Comparison of ENCODE assay signal across 8 mouse cellular contexts in genomic region chr6:120197964-120198363, GRCm38 (mm10).
DNase-seq lines count a peak whose midpoint lies in the region; ATAC-seq lines count a peak whose summit lies in the region.

No protein-coding gene starts in this region.

- peak; percentile 87 for DNase-seq in hindbrain, embryonic 11.5 days (ENCODE audit: low spot score)
- peak; percentile 67 for DNase-seq in c-Kit-negative CD71-positive TER-119-positive erythroid progenitor cells, embryonic 14.5 days (ENCODE audit: low read depth, low spot score)
- peak; percentile 85 for DNase-seq in forebrain, embryonic 11.5 days (ENCODE audit: low spot score)
- peak; percentile 42 for DNase-seq in heart, postnatal 25 days (ENCODE audit: low spot score)
- peak; percentile 46 to 76 for DNase-seq in left cerebral cortex, postnatal 14 days (ENCODE audit: low spot score in 2 of 2)
- peak; percentile 62 to 76 for DNase-seq in spleen, postnatal 36 days (ENCODE audit: low spot score in 2 of 2)

- H3K27me3 ChIP-seq in hindbrain, embryonic 11.5 days (ENCODE audit: control insufficient read depth, insufficient read depth, low read length), result no peaks in the 10 kb centered on the region
- peaks cover 9% of the 10 kb centered on the region; the same call in 1 of the 2 replicates for H3K27me3 ChIP-seq in hindbrain, embryonic 12.5 days
- H3K27me3 ChIP-seq in forebrain, embryonic 11.5 days (ENCODE audit: control insufficient read depth, insufficient read depth, low read length), result no peaks in the 10 kb centered on the region
- H3K27me3 ChIP-seq in midbrain, embryonic 12.5 days, result peaks cover 28% of the 10 kb centered on the region

- no peak overlapping the region for H3K9ac ChIP-seq in hindbrain, embryonic 11.5 days (ENCODE audit: low read depth, low read length)
- H3K9ac ChIP-seq in hindbrain, embryonic 12.5 days, result no peak overlapping the region
- no peak overlapping the region for H3K9ac ChIP-seq in forebrain, embryonic 11.5 days (ENCODE audit: low read length)
- no peak overlapping the region for H3K9ac ChIP-seq in midbrain, embryonic 12.5 days (replicated peaks)

- H3K9me3 ChIP-seq in hindbrain, embryonic 11.5 days (ENCODE audit: control insufficient read depth, low read length), result no peaks in the 10 kb centered on the region
- no peaks in the 10 kb centered on the region for H3K9me3 ChIP-seq in hindbrain, embryonic 12.5 days (replicated peaks)
- no peaks in the 10 kb centered on the region for H3K9me3 ChIP-seq in forebrain, embryonic 11.5 days (ENCODE audit: control insufficient read depth, low read length)
- H3K9me3 ChIP-seq in midbrain, embryonic 12.5 days, result no peaks in the 10 kb centered on the region

- ATAC-seq in hindbrain, embryonic 11.5 days (ENCODE audit: low FRiP score), result no peak; the same call in 1 of the 2 replicates
- no peak for ATAC-seq in hindbrain, embryonic 12.5 days (ENCODE audit: low FRiP score)
- ATAC-seq in forebrain, embryonic 11.5 days (replicated peaks; ENCODE audit: low FRiP score), result peak; percentile 19; the same call in 1 of the 2 replicates
- 0 out of 2 replicates have a peak, but pooled peaks have one; percentile 24 for ATAC-seq in midbrain, embryonic 12.5 days (ENCODE audit: low FRiP score, low read depth)

- peaks cover 2% of the 10 kb centered on the region; the same call in 1 of the 2 replicates for H3K4me1 ChIP-seq in hindbrain, embryonic 11.5 days (replicated peaks; ENCODE audit: control insufficient read depth, insufficient read depth, low read length)
- peaks cover 21% of the 10 kb centered on the region for H3K4me1 ChIP-seq in hindbrain, embryonic 12.5 days
- peaks cover 7% of the 10 kb centered on the region; the same call in 1 of the 2 replicates for H3K4me1 ChIP-seq in forebrain, embryonic 11.5 days (replicated peaks; ENCODE audit: control insufficient read depth, insufficient read depth, low read length)
- peaks cover 27% of the 10 kb centered on the region for H3K4me1 ChIP-seq in midbrain, embryonic 12.5 days

- intact Hi-C loops in heart, postnatal 25 days (cut with DNase I), result loop anchor here (5.0 kb wide), 2 partner anchors 406 to 706 kb away; no protein-coding TSS in a partner anchor
- intact Hi-C loops in left cerebral cortex, postnatal 14 days (cut with DNase I), result loop anchor here (10.0 kb wide), 1 partner anchor 713 kb away; no protein-coding TSS in a partner anchor

- H3K36me3 ChIP-seq in hindbrain, embryonic 11.5 days (ENCODE audit: control insufficient read depth, insufficient read depth, low read length), result no peaks in the 10 kb centered on the region
- no peaks in the 10 kb centered on the region for H3K36me3 ChIP-seq in hindbrain, embryonic 12.5 days
- no peaks in the 10 kb centered on the region for H3K36me3 ChIP-seq in forebrain, embryonic 11.5 days (ENCODE audit: control insufficient read depth, insufficient read depth, low read length)
- H3K36me3 ChIP-seq in midbrain, embryonic 12.5 days, result no peaks in the 10 kb centered on the region

- 38% methylated on average over 9 of the region's 9 CpGs for WGBS in hindbrain, embryonic 11.5 days
- 35% methylated on average over 9 of the region's 9 CpGs for WGBS in hindbrain, embryonic 12.5 days
- WGBS in forebrain, embryonic 11.5 days, result 34% methylated on average over 9 of the region's 9 CpGs
- WGBS in midbrain, embryonic 12.5 days, result 34% methylated on average over 9 of the region's 9 CpGs

- no peak overlapping the region for H3K27ac ChIP-seq in hindbrain, embryonic 11.5 days (ENCODE audit: low read depth, low read length)
- H3K27ac ChIP-seq in hindbrain, embryonic 12.5 days, result no peak overlapping the region
- no peak overlapping the region for H3K27ac ChIP-seq in forebrain, embryonic 11.5 days (ENCODE audit: low read depth, low read length)
- H3K27ac ChIP-seq in midbrain, embryonic 12.5 days (replicated peaks), result no peak overlapping the region

- no peak overlapping the region for H3K4me3 ChIP-seq in hindbrain, embryonic 11.5 days (ENCODE audit: low read depth, low read length)
- H3K4me3 ChIP-seq in hindbrain, embryonic 12.5 days, result no peak overlapping the region
- no peak overlapping the region for H3K4me3 ChIP-seq in forebrain, embryonic 11.5 days (ENCODE audit: low read depth, low read length)
- no peak overlapping the region for H3K4me3 ChIP-seq in midbrain, embryonic 12.5 days

- no peak overlapping the region for H3K4me2 ChIP-seq in hindbrain, embryonic 11.5 days (replicated peaks; ENCODE audit: low read depth, low read length)
- H3K4me2 ChIP-seq in hindbrain, embryonic 12.5 days (replicated peaks), result no peak overlapping the region
- no peak overlapping the region for H3K4me2 ChIP-seq in forebrain, embryonic 11.5 days (ENCODE audit: low read depth, low read length, severe bottlenecking)
- H3K4me2 ChIP-seq in midbrain, embryonic 12.5 days (replicated peaks), result no peak overlapping the region

Comparison
In these comparisons a context has a peak if more than half of its experiments do, and no peak if none do; other contexts are left out.
1. ATAC-seq: peak in forebrain, embryonic 11.5 days (single experiment) and midbrain, embryonic 12.5 days (single experiment); none in hindbrain, embryonic 11.5 days (single experiment) and hindbrain, embryonic 12.5 days (single experiment).
2. Peak in every context shown above with its lines, with median percentiles within 50 percentile points of each other: DNase-seq.